11 mouse cellular contexts compared by ENCODE assay signal in the genomic region with DNA sequence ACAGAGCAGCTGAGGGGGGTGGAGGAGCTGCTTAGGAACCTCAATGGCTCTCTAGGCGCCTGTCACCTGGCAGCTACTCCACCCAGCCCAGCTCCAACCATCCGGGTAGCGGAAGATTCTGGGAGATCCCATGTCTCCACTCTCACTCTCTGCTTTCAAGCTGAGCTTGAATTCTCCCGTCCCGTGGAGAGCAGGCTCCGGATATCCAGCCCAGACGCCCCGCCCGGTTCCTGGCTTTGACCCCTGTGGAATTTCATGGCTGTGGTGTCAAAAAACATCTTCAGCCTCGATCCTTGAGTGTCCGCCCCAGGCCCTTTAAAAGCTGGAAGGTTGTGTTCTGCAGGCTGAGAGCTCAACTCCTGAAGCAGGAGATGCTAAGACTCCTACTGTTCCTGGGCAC. TPM values are rescaled to one million over a fixed set of nuclear protein-coding genes. Genes with fewer than 3 reads are reported as not detected.
DNase-seq lines count a peak whose midpoint lies in the region; ATAC-seq and TF ChIP-seq lines count a peak whose summit lies in the region.
"Had no signal": no experiment of that assay in that cellular context is flagged by ENCODE, and none has a peak within 500 bp of the region (broad histone marks: within the 10 kb centered on the region; RNA-seq: fewer than 3 reads in every experiment).

No protein-coding gene starts in this region.

- H3K4me1 ChIP-seq in midbrain, embryonic 11.5 days (ENCODE audit: control insufficient read depth, insufficient read depth, low read length): no peaks in the 10 kb centered on the region
- 0 out of 2 replicates have a peak, but pooled peaks cover 2% of the 10 kb centered on the region for H3K4me1 ChIP-seq in midbrain, postnatal 0 days (ENCODE audit: insufficient read depth, low read length)
- peaks cover 27% of the 10 kb centered on the region for H3K4me1 ChIP-seq in liver, embryonic 11.5 days (replicated peaks; ENCODE audit: control insufficient read depth, insufficient read depth, low read length)

- H3K4me2 ChIP-seq in midbrain, embryonic 11.5 days: no peak overlapping the region
- H3K4me2 ChIP-seq in midbrain, postnatal 0 days (ENCODE audit: low read depth, low read length, poor library complexity, severe bottlenecking): no peak overlapping the region
- no peak overlapping the region for H3K4me2 ChIP-seq in liver, embryonic 11.5 days
- H3K4me2 ChIP-seq: hindbrain, embryonic 15.5 days; liver, embryonic 12.5 days had no signal

- H3K4me3 ChIP-seq in midbrain, embryonic 11.5 days (ENCODE audit: low read depth, low read length): no peak overlapping the region
- no peak overlapping the region for H3K4me3 ChIP-seq in midbrain, postnatal 0 days (ENCODE audit: low read depth, low read length)
- no peak overlapping the region for H3K4me3 ChIP-seq in liver, embryonic 11.5 days (ENCODE audit: low read depth, low read length)
- H3K4me3 ChIP-seq: hindbrain, embryonic 15.5 days; liver, embryonic 12.5 days had no signal

- no peak overlapping the region for H3K27ac ChIP-seq in midbrain, embryonic 11.5 days (ENCODE audit: low read depth, low read length)
- no peak overlapping the region for H3K27ac ChIP-seq in midbrain, postnatal 0 days (ENCODE audit: low read depth, low read length)
- H3K27ac ChIP-seq in liver, embryonic 11.5 days (ENCODE audit: low read depth, low read length): no peak overlapping the region
- H3K27ac ChIP-seq: hindbrain, embryonic 15.5 days; liver, embryonic 12.5 days had no signal

- no peak for TF ChIP-seq CTCF in midbrain, postnatal 0 days (IDR thresholded peaks at IDR 0.05)

- ATAC-seq in midbrain, embryonic 11.5 days (ENCODE audit: low FRiP score): no peak
- no peak for ATAC-seq in midbrain, postnatal 0 days (ENCODE audit: low FRiP score)
- ATAC-seq in liver, embryonic 11.5 days (replicated peaks; ENCODE audit: low FRiP score): no peak

- no peaks in the 10 kb centered on the region for H3K36me3 ChIP-seq in midbrain, embryonic 11.5 days (ENCODE audit: control insufficient read depth, insufficient read depth, low read length)
- no peaks in the 10 kb centered on the region for H3K36me3 ChIP-seq in midbrain, postnatal 0 days (ENCODE audit: insufficient read depth, low read length)
- no peaks in the 10 kb centered on the region; the same call in 1 of the 2 replicates for H3K36me3 ChIP-seq in liver, embryonic 11.5 days (ENCODE audit: control insufficient read depth, insufficient read depth, low read length)
- H3K36me3 ChIP-seq: hindbrain, embryonic 15.5 days had no signal

- no peak overlapping the region for H3K9ac ChIP-seq in midbrain, embryonic 11.5 days (ENCODE audit: low read length)
- no peak overlapping the region for H3K9ac ChIP-seq in midbrain, postnatal 0 days (replicated peaks; ENCODE audit: low read length, poor library complexity, severe bottlenecking)
- H3K9ac ChIP-seq in liver, embryonic 11.5 days (ENCODE audit: low read depth, low read length): no peak overlapping the region
- H3K9ac ChIP-seq: hindbrain, embryonic 15.5 days; liver, embryonic 12.5 days had no signal

- H3K27me3 ChIP-seq in midbrain, embryonic 11.5 days (ENCODE audit: control insufficient read depth, insufficient read depth, low read length): no peaks in the 10 kb centered on the region
- H3K27me3 ChIP-seq in midbrain, postnatal 0 days (ENCODE audit: insufficient read depth, low read length): no peaks in the 10 kb centered on the region
- no peaks in the 10 kb centered on the region for H3K27me3 ChIP-seq in liver, embryonic 11.5 days (replicated peaks; ENCODE audit: control insufficient read depth, insufficient read depth, low read length)
- H3K27me3 ChIP-seq: hindbrain, embryonic 15.5 days; liver, embryonic 12.5 days had no signal

- 75% methylated on average over 11 of the region's 11 CpGs for WGBS in midbrain, embryonic 11.5 days
- WGBS in midbrain, postnatal 0 days: 73% methylated on average over 11 of the region's 11 CpGs
- whole genome bisulfite sequencing in liver, embryonic 11.5 days: 73% methylated on average over 11 of the region's 11 CpGs

- DNase-seq in midbrain, embryonic 11.5 days (ENCODE audit: low spot score, missing footprints): peak; percentile 14
- DNase-seq in midbrain, postnatal 0 days (ENCODE audit: low spot score): no peak
- peak; percentile 68 to 69 for DNase-seq in gastrocnemius, adult 8-10 months (ENCODE audit: low spot score in 2 of 2)
- peak; percentile 63 to 64 for DNase-seq in heart, postnatal 36 days
- no peak for DNase-seq in liver, embryonic 11.5 days (ENCODE audit: low spot score)
- DNase-seq in layer of hippocampus, adult 8-10 months (ENCODE audit: low spot score in 2 of 2): no peak
- no peak for DNase-seq in lung, postnatal 25 days (ENCODE audit: low spot score)
- DNase-seq: midbrain, embryonic 14.5 days had no signal

- intact Hi-C loops in heart, postnatal 36 days (cut with DNase I): no loop called here

- H3K9me3 ChIP-seq in midbrain, embryonic 11.5 days (ENCODE audit: control insufficient read depth, low read length): no peaks in the 10 kb centered on the region
- H3K9me3 ChIP-seq in midbrain, postnatal 0 days (ENCODE audit: low read length): no peaks in the 10 kb centered on the region
- H3K9me3 ChIP-seq in liver, embryonic 11.5 days (ENCODE audit: control insufficient read depth, low read length): no peaks in the 10 kb centered on the region
- H3K9me3 ChIP-seq: hindbrain, embryonic 15.5 days; liver, embryonic 12.5 days had no signal

RNA-seq across cellular contexts. Expression of gene Klhl26, which starts 10.0 kb away (rescaled TPM):
- polyA plus RNA-seq in midbrain, embryonic 11.5 days (2014; fragmentation: Nextera tagmentation; extraction: Ambion mirVana): 12.6 and 13.1 TPM in 2 replicates
- total RNA-seq in midbrain, postnatal 0 days (2014; rRNA removed): 48.9 and 51.0 TPM in 2 replicates
- 39.4 TPM in 2 replicates for polyA plus RNA-seq in midbrain, postnatal 0 days (2015; fragmentation: Nextera tagmentation; extraction: Ambion mirVana)
- 1 to 10 TPM; 6.6 to 9.7 (median 7.5) TPM for total RNA-seq in gastrocnemius, adult 8-10 months (2022)
- 1 to 10 TPM; 8.1 to 9.4 TPM for total RNA-seq in heart, postnatal 36 days (2021)
- polyA plus RNA-seq in liver, embryonic 11.5 days (2014; fragmentation: Nextera tagmentation; extraction: Ambion mirVana): 13.0 and 16.8 TPM in 2 replicates
- total RNA-seq in layer of hippocampus, adult 8-10 months (2022): 10 to 100 TPM; 48.4 to 56.6 (median 53.1) TPM

RNA-seq across cellular contexts. Expression of gene Tmem59l, which starts 20.4 kb away (rescaled TPM):
- 12.3 TPM in 2 replicates for polyA plus RNA-seq in midbrain, embryonic 11.5 days (2014; fragmentation: Nextera tagmentation; extraction: Ambion mirVana)
- total RNA-seq in midbrain, postnatal 0 days (2014; rRNA removed): 168 and 206 TPM in 2 replicates
- 203 and 226 TPM in 2 replicates for polyA plus RNA-seq in midbrain, postnatal 0 days (2015; fragmentation: Nextera tagmentation; extraction: Ambion mirVana)
- total RNA-seq in gastrocnemius, adult 8-10 months (2022): not detected
- not detected for total RNA-seq in heart, postnatal 36 days (2021)
- polyA plus RNA-seq in liver, embryonic 11.5 days (2014; fragmentation: Nextera tagmentation; extraction: Ambion mirVana): 0.87 and 1.1 TPM in 2 replicates
- total RNA-seq in layer of hippocampus, adult 8-10 months (2022): 100 to 1,000 TPM; 284 to 307 (median 293) TPM
- total RNA-seq: MEL had no signal

RNA-seq across cellular contexts. Expression of gene Crlf1, which starts 26.2 kb away (rescaled TPM):
- polyA plus RNA-seq in midbrain, embryonic 11.5 days (2014; fragmentation: Nextera tagmentation; extraction: Ambion mirVana): 0.23 and 0.90 TPM in 2 replicates
- 4.1 and 4.3 TPM in 2 replicates for total RNA-seq in midbrain, postnatal 0 days (2014; rRNA removed)
- polyA plus RNA-seq in midbrain, postnatal 0 days (2015; fragmentation: Nextera tagmentation; extraction: Ambion mirVana): 9.4 and 10.9 TPM in 2 replicates
- total RNA-seq in gastrocnemius, adult 8-10 months (2022): 1 to 10 TPM; 1.1 to 2.5 (median 2.3) TPM
- total RNA-seq in heart, postnatal 36 days (2021): under 1 TPM; 0.39 to 0.62 TPM
- 3.8 and 5.4 TPM in 2 replicates for polyA plus RNA-seq in liver, embryonic 11.5 days (2014; fragmentation: Nextera tagmentation; extraction: Ambion mirVana)
- 10 to 100 TPM; 20.4 to 31.5 (median 30.1) TPM for total RNA-seq in layer of hippocampus, adult 8-10 months (2022)

RNA-seq across cellular contexts. Expression of gene Crtc1, which starts 27.4 kb away (rescaled TPM):
- 11.8 and 12.9 TPM in 2 replicates for polyA plus RNA-seq in midbrain, embryonic 11.5 days (2014; fragmentation: Nextera tagmentation; extraction: Ambion mirVana)
- total RNA-seq in midbrain, postnatal 0 days (2014; rRNA removed): 56.3 and 57.4 TPM in 2 replicates
- 46.5 and 47.8 TPM in 2 replicates for polyA plus RNA-seq in midbrain, postnatal 0 days (2015; fragmentation: Nextera tagmentation; extraction: Ambion mirVana)
- 10 to 100 TPM in 1 of 4 experiments, 1 to 10 TPM in 3; 7.1 to 15.3 (median 7.6) TPM for total RNA-seq in gastrocnemius, adult 8-10 months (2022)
- 1 to 10 TPM; 8.2 to 9.8 TPM for total RNA-seq in heart, postnatal 36 days (2021)
- polyA plus RNA-seq in liver, embryonic 11.5 days (2014; fragmentation: Nextera tagmentation; extraction: Ambion mirVana): 11.3 and 13.1 TPM in 2 replicates
- 100 to 1,000 TPM; 154 to 203 (median 177) TPM for total RNA-seq in layer of hippocampus, adult 8-10 months (2022)

RNA-seq across cellular contexts. Expression of gene Rex1bd, which starts 39.8 kb away (rescaled TPM):
- 126 and 129 TPM in 2 replicates for polyA plus RNA-seq in midbrain, embryonic 11.5 days (2014; fragmentation: Nextera tagmentation; extraction: Ambion mirVana)
- total RNA-seq in midbrain, postnatal 0 days (2014; rRNA removed): 118 and 121 TPM in 2 replicates
- polyA plus RNA-seq in midbrain, postnatal 0 days (2015; fragmentation: Nextera tagmentation; extraction: Ambion mirVana): 198 and 212 TPM in 2 replicates
- 100 to 1,000 TPM; 175 to 196 (median 181) TPM for total RNA-seq in gastrocnemius, adult 8-10 months (2022)
- 100 to 1,000 TPM; 109 to 113 TPM for total RNA-seq in heart, postnatal 36 days (2021)
- polyA plus RNA-seq in liver, embryonic 11.5 days (2014; fragmentation: Nextera tagmentation; extraction: Ambion mirVana): 113 and 120 TPM in 2 replicates
- total RNA-seq in layer of hippocampus, adult 8-10 months (2022): 100 to 1,000 TPM in 2 of 4 experiments, 10 to 100 TPM in 2; 86.4 to 104 (median 97.3) TPM

Comparison
In these comparisons a context has a peak if more than half of its experiments do, and no peak if none do; other contexts are left out.
1. DNase-seq: peak in midbrain, embryonic 11.5 days (single experiment), gastrocnemius, adult 8-10 months (2 of 2) and heart, postnatal 36 days (2 of 2); none in midbrain, postnatal 0 days (single experiment), liver, embryonic 11.5 days (single experiment), layer of hippocampus, adult 8-10 months (0 of 2) and lung, postnatal 25 days (single experiment).
2. RNA of gene Tmem59l, which starts 20.4 kb away (total RNA-seq): 284 to 307 TPM in layer of hippocampus, adult 8-10 months and 168 to 206 TPM in midbrain, postnatal 0 days; not detected in gastrocnemius, adult 8-10 months and not detected in heart, postnatal 36 days; every median in the first group is over 100 times any median in the second.